Mouse (Mus musculus): ENCODE measurements at regions not wholly inside any gene's neighbourhood (a gene's known extent, or its start where the extent isn't known, plus 50 kb on each side); places are given as distances from the start of the nearest gene placed in this dataset.
A peak's percentile ranks its signal among the peaks of the same experiment; 100 is the strongest.

DNA sequence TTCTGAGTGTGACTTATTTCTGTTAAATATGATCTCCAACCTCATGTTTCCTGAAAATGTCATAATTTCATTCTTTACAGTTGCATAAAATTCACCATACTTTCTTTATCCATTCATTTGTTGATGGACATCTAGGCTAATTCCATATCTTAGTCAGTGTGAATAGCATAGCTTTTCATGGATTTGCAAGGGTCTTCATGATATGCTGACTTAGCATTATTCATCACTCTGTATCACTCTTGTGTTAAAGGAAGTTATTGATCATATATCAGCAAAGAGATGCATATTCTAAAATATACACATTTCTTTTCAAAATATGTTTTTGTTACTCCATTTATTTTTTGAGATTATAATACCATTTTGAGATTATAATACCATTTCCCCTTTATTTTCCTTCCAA is 107.4 kb downstream of the Ect2 start:
- ATAC-seq (ENCODE audit: low FRiP score, low read depth), result no peak
- H3K9me3 ChIP-seq, result no peaks in the 10 kb centered on the region
- no peak overlapping the region for H3K9ac ChIP-seq
- H3K27ac ChIP-seq (replicated peaks), result no peak overlapping the region
- no peak overlapping the region for H3K4me2 ChIP-seq
- H3K4me3 ChIP-seq, result no peak overlapping the region
- H3K27me3 ChIP-seq, result no peaks in the 10 kb centered on the region
- H3K4me1 ChIP-seq (replicated peaks), result no peaks in the 10 kb centered on the region
- H3K36me3 ChIP-seq, result no peaks in the 10 kb centered on the region

DNA sequence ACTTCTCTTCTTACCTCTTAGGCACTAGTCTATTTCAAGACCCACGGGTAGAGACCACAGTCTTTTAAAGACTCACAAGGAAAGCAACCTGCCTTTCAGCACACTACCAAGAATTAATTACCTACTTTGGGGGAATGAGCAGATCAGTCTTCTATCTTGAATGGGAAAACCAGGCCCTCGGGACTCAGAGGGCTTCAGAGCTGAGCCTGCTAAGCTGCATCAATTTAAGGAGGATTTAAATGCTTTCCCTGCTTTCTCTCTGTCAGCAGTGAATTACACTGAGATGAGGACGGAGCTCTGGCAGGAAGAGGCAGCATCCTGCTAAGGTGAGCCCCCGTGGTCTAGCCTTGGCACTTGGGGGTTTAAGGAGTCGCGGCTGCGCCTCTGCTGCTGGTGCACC is 108.9 kb downstream of the Ect2 start:
- no peaks in the 10 kb centered on the region for H3K9me3 ChIP-seq
- 0 out of 2 replicates have a peak, but pooled peaks have one; percentile 54 for ATAC-seq (ENCODE audit: low FRiP score, low read depth)
- H3K4me2 ChIP-seq, result no peak overlapping the region
- no peak overlapping the region for H3K4me3 ChIP-seq
- H3K27me3 ChIP-seq, result no peaks in the 10 kb centered on the region
- WGBS, result 74% methylated on average over 7 of the region's 7 CpGs
- H3K27ac ChIP-seq (replicated peaks), result no peak overlapping the region
- H3K4me1 ChIP-seq (replicated peaks), result no peaks in the 10 kb centered on the region
- H3K36me3 ChIP-seq, result no peaks in the 10 kb centered on the region
- H3K9ac ChIP-seq, result no peak overlapping the region

Measured in hindbrain, embryonic 15.5 days (tissue).